Mouse (Mus musculus) CH12.LX (cell line): ENCODE measurements at regions not wholly inside any gene's neighbourhood (a gene's known extent, or its start where the extent isn't known, plus 50 kb on each side); places are given as distances from the start of the nearest gene placed in this dataset.

ENCODE experiments used
- BHLHE40 ChIP-seq: IDR thresholded peaks from 2 replicates; pipeline ENCODE4 v1.6.1; 2011; ENCODE audit warnings: mild to moderate bottlenecking, low read depth, low read length, improper control_type of control experiment
- POLR2A ChIP-seq: IDR thresholded peaks from 2 replicates; pipeline ENCODE4 v1.6.1; 2011; ENCODE audit warnings: low read depth, mild to moderate bottlenecking, improper control_type of control experiment, low read length
- RCOR1 ChIP-seq: conservative IDR thresholded peaks from 2 replicates; pipeline ENCODE4 v1.6.1; 2012; ENCODE audit warnings: low read depth, mild to moderate bottlenecking, inconsistent platforms, low read length, improper control_type of control experiment

DNA sequence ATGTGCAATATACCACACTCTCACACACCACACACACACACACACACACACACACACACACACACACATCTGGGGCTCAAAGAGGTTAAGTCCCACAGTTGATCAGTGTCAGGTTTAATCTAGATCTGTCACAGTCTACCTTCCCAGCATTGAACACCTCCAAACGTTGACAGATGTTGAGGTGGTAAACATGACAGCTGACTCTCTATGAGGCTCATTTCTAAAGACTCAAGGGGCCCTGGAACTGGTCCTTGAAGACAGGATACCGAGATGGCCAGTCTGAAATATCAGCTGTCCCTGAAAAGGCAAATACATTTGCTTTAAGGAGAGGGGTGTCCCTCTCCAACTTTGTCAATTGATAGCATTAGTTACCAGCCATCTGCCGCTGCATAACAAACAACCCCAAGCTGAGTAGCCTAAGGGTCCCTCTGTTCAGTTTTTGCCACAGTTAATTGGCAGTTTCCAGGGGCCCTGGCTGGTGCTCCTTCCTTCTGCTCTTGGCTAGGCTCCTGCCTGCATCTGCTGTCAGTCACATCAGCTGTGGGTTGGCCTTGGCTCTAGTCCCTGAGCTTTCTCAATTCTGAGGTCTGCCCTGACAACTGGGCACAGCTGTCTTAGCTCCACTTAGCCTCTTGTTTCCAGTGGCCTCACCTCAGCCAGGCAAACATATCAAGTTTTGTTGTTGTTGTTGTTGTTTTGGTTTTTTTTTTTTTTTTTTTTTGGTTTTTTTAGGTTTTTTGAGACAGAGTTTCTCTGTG, 73.5 kb upstream of the Ctnnb1 start:
- TF ChIP-seq RCOR1 (no peak), POLR2A (no peak), BHLHE40 (no peak)
